Mouse (Mus musculus) adrenal gland, postnatal 10 days (tissue): Measurements from ENCODE around the gene Spem2. TPM values are rescaled to one million over a fixed set of nuclear protein-coding genes. Genes with fewer than 3 reads are reported as not detected.
"Not testable (repeated sequence)": the region's sequence is repeated elsewhere in the genome, so short reads cannot be mapped to it uniquely, and the experiment has no call there.

Source experiments
- DNase-seq: peaks from one replicate; pipeline ENCODE4 v3.0.0; 2021; ENCODE audit warnings: mixed read lengths
- long read RNA-seq, 2 experiments: library from polyadenylated mRNA; stranded (forward); transcript quantifications; one replicate each; pipeline ENCODE4 v2.0.0; 2021
- total RNA-seq, 2 experiments: library from RNA; stranded (reverse); gene quantifications; 2 replicates each; pipeline ENCODE4 v1.2.3; 2021

Gene Spem2
- total RNA-seq, result not detected
- long read RNA-seq, experiment 1, result 0 reads
- long read RNA-seq, experiment 2, result 0 reads

- no peak for DNase-seq
Measured at GRCm38 (mm10) chr11:69818365-69818764, at the start of gene Spem2. Gene Spem2, minus strand, starts transcription at chr11:69818465.

GRCm38 (mm10) chr11:69867335-69867734 is 49.1 kb upstream of the Spem2 start:
- no peak for DNase-seq

GRCm38 (mm10) chr11:69865561-69865960 is 47.3 kb upstream of the Spem2 start:
- DNase-seq, result no peak

GRCm38 (mm10) chr11:69864138-69864860 is 46.0 kb upstream of the Spem2 start:
- no peak for DNase-seq

GRCm38 (mm10) chr11:69863729-69864128 is 45.5 kb upstream of the Spem2 start:
- DNase-seq, result not testable (repeated sequence)

GRCm38 (mm10) chr11:69858113-69858998 is 40.1 kb upstream of the Spem2 start, which contains the start of gene Tnk1:
Gene Tnk1, minus strand, starts transcription at chr11:69858730.
- DNase-seq, result no peak

GRCm38 (mm10) chr11:69855347-69855746 is 37.1 kb upstream of the Spem2 start:
- peak; percentile 69 for DNase-seq

- DNase-seq, result no peak
Measured at GRCm38 (mm10) chr11:69854680-69855079, 36.4 kb upstream of the Spem2 start.

GRCm38 (mm10) chr11:69853994-69854393 is 35.7 kb upstream of the Spem2 start:
- DNase-seq, result no peak

GRCm38 (mm10) chr11:69850754-69851153 is 32.5 kb upstream of the Spem2 start:
- DNase-seq, result no peak

- DNase-seq, result no peak
Measured at GRCm38 (mm10) chr11:69849884-69850283, 31.6 kb upstream of the Spem2 start.

GRCm38 (mm10) chr11:69849128-69849527 is 30.9 kb upstream of the Spem2 start:
- no peak for DNase-seq

GRCm38 (mm10) chr11:69848021-69848420 is 29.8 kb upstream of the Spem2 start:
- DNase-seq, result no peak

GRCm38 (mm10) chr11:69846738-69847688 is 28.7 kb upstream of the Spem2 start:
- peak; percentile 48 for DNase-seq

- DNase-seq, result peak; percentile 97
Measured at GRCm38 (mm10) chr11:69846198-69846680, 28.0 kb upstream of the Spem2 start, which contains the start of gene Plscr3. Gene Plscr3, plus strand, starts transcription at chr11:69846376.

- no peak for DNase-seq
Measured at GRCm38 (mm10) chr11:69838714-69839104, 20.4 kb upstream of the Spem2 start.

GRCm38 (mm10) chr11:69837952-69838713 is 19.9 kb upstream of the Spem2 start, which contains the start of gene Tmem256:
Gene Tmem256, plus strand, starts transcription at chr11:69838514.
- peak; percentile 94 for DNase-seq

GRCm38 (mm10) chr11:69837604-69837951 is 19.3 kb upstream of the Spem2 start, which contains the start of gene Nlgn2:
Gene Nlgn2, minus strand, starts transcription at chr11:69837784.
- no peak for DNase-seq

GRCm38 (mm10) chr11:69836703-69837576 is 18.7 kb upstream of the Spem2 start:
- peak; percentile 58 for DNase-seq

- no peak for DNase-seq
Measured at GRCm38 (mm10) chr11:69835966-69836335, 17.7 kb upstream of the Spem2 start.
